In genomic region chr11:98550975-98551828, GRCm38 (mm10) we compare ENCODE assay signal across 8 mouse cellular contexts. TPM values are rescaled to one million over a fixed set of nuclear protein-coding genes. Genes with fewer than 3 reads are reported as not detected.
DNase-seq lines count a peak whose midpoint lies in the region; ATAC-seq and TF ChIP-seq lines count a peak whose summit lies in the region.

Gene Zpbp2, plus strand, starts transcription at chr11:98551097.

- H3K27me3 ChIP-seq in hindbrain, postnatal 0 days (ENCODE audit: insufficient read depth, low read length) = peaks cover 28% of the 10 kb centered on the region

- H3K4me2 ChIP-seq in hindbrain, postnatal 0 days (ENCODE audit: low read depth, low read length) = peak within 1 kb of the TSS; percentile 86

- H3K79me2 ChIP-seq in macrophage (ENCODE audit: inconsistent target) = no peaks in the 10 kb centered on the region

- WGBS in hindbrain, postnatal 0 days = 1% methylated on average over 51 of the region's 51 CpGs
- WGBS in macrophage (ENCODE audit: missing documents) = under 1% methylated on average over 51 of the region's 51 CpGs

- H3K36me3 ChIP-seq in hindbrain, postnatal 0 days (ENCODE audit: insufficient read depth, low read length) = no peaks in the 10 kb centered on the region
- H3K36me3 ChIP-seq in macrophage (ENCODE audit: inconsistent target) = no peaks in the 10 kb centered on the region

- no peak for TF ChIP-seq CTCF in gastrocnemius, adult 2 months (IDR thresholded peaks at IDR 0.05)
- TF ChIP-seq CTCF in hindbrain, postnatal 0 days (IDR thresholded peaks at IDR 0.05; ENCODE audit: low read depth) = no peak; the same call in 1 of the 2 replicates
- no peak; the same call in 1 of the 2 replicates for TF ChIP-seq CTCF in left cerebral cortex, adult 2 months (IDR thresholded peaks at IDR 0.05)

- peak within 1 kb of the TSS; percentile 84 for H3K4me3 ChIP-seq in gastrocnemius, adult 2 months
- peak within 1 kb of the TSS; percentile 71 for H3K4me3 ChIP-seq in hindbrain, postnatal 0 days (ENCODE audit: low read length)
- H3K4me3 ChIP-seq in left cerebral cortex, adult 2 months = peak within 1 kb of the TSS; percentile 72
- peak within 1 kb of the TSS; percentile 36 for H3K4me3 ChIP-seq in macrophage (ENCODE audit: inconsistent target)

- peaks cover 7% of the 10 kb centered on the region; the same call in 1 of the 2 replicates for H3K4me1 ChIP-seq in hindbrain, postnatal 0 days (ENCODE audit: insufficient read depth, low read length)

- peak within 1 kb of the TSS; percentile 76 for H3K27ac ChIP-seq in gastrocnemius, adult 2 months
- H3K27ac ChIP-seq in hindbrain, postnatal 0 days = peak within 1 kb of the TSS; percentile 88
- peak within 1 kb of the TSS; percentile 87 for H3K27ac ChIP-seq in left cerebral cortex, adult 2 months
- H3K27ac ChIP-seq in macrophage = no peak within 1 kb of the TSS

- H3K9me3 ChIP-seq in hindbrain, postnatal 0 days (ENCODE audit: low read length) = no peaks in the 10 kb centered on the region

- H3K9ac ChIP-seq in hindbrain, postnatal 0 days (replicated peaks; ENCODE audit: low read length) = peak within 1 kb of the TSS; percentile 72

- DNase-seq in gastrocnemius, adult 2 months = peak; percentile 91
- peak; percentile 96 for DNase-seq in hindbrain, postnatal 0 days (ENCODE audit: low spot score)
- DNase-seq in left cerebral cortex, adult 2 months (ENCODE audit: extremely low spot score in 1 of 2, low spot score in 2 of 2) = peak; percentile 92
- peak; percentile 85 for DNase-seq in retina, postnatal 7 days (ENCODE audit: low read depth, low spot score)
- peak; percentile 81 to 91 for DNase-seq in urinary bladder, adult 18-20 months (ENCODE audit: low spot score in 2 of 2)

- intact Hi-C loops in gastrocnemius, adult 2 months (cut with DNase I) = loop anchor here (5.0 kb wide), 1 partner anchor 36 kb away; the partner anchor contains the start of gene Ormdl3
- intact Hi-C loops in left cerebral cortex, adult 2 months (cut with DNase I) = loop anchor here (2.0 kb wide), 1 partner anchor 36 kb away; the partner anchor contains the start of gene Ormdl3

- ATAC-seq in activated CD4-positive, CD25-positive, alpha-beta regulatory T cell, adult 4 months = peak; percentile 55
- ATAC-seq in common myeloid progenitor, adult 5-6 weeks (replicated peaks; ENCODE audit: low read depth, poor library complexity, severe bottlenecking) = peak; percentile 88
- ATAC-seq in hindbrain, postnatal 0 days = peak; percentile 98

RNA-seq across cellular contexts. Expression of gene Zpbp2, which starts in this region (rescaled TPM):
- 1 to 10 TPM; 4.2 to 7.1 TPM for polyA plus RNA-seq in activated CD4-positive, CD25-positive, alpha-beta regulatory T cell, adult 4 months (2017; shearing (Covaris generic))
- total RNA-seq in common myeloid progenitor, adult 5-6 weeks (2017) = 0.59 and 2.8 TPM in 2 replicates
- not detected for total RNA-seq in gastrocnemius, adult 2 months (2021)
- not detected in 2 replicates for total RNA-seq in hindbrain, postnatal 0 days (2014; rRNA removed)
- polyA plus RNA-seq in hindbrain, postnatal 0 days (2015; fragmentation: Nextera tagmentation; extraction: Ambion mirVana) = 0.42 and 0.45 TPM in 2 replicates
- not detected for total RNA-seq in left cerebral cortex, adult 2 months (2021)
- total RNA-seq in macrophage (2018; cell fraction: chromatin; rRNA removed) = not detected
- total RNA-seq in macrophage (2018; cell fraction: cytosol; rRNA removed) = under 1 TPM in 1 of 26 experiments, not detected in 25; 0.14 TPM
- total RNA-seq in macrophage (2018; cell fraction: nucleus; rRNA removed) = not detected
- not detected in 3 replicates for polyA plus RNA-seq in macrophage (2018)

Comparison
In these comparisons a context has a peak if more than half of its experiments do, and no peak if none do; other contexts are left out.
1. Peak in DNase-seq, H3K4me3 ChIP-seq and H3K27ac ChIP-seq in gastrocnemius, adult 2 months; RNA of the gene not detected or under 1 TPM.
2. Peak in DNase-seq, ATAC-seq, H3K4me3 ChIP-seq, H3K27ac ChIP-seq, H3K9ac ChIP-seq and H3K4me2 ChIP-seq in hindbrain, postnatal 0 days; RNA of the gene not detected or under 1 TPM.
3. Peak in DNase-seq, H3K4me3 ChIP-seq and H3K27ac ChIP-seq in left cerebral cortex, adult 2 months; RNA of the gene not detected or under 1 TPM.